Mouse (Mus musculus) kidney, postnatal 0 days (tissue): ENCODE measurements around the gene Msmb. TPM values are rescaled to one million over a fixed set of nuclear protein-coding genes. Genes with fewer than 3 reads are reported as not detected.

Experiments used
- ATAC-seq: fragments of 200-750 bp; cut with Nextera tagmentation; replicated peaks from 2 replicates; pipeline ENCODE4 v1.8.0; 2017; ENCODE audit warnings: low read depth, moderate number of reproducible peaks, moderate TSS enrichment, moderate library complexity; ENCODE audit not compliant: low FRiP score
- DNase-seq: peaks from one replicate; pipeline ENCODE4 v3.0.0-alpha.2; 2016; ENCODE audit warnings: low spot score
- H3K27ac ChIP-seq: fragments of 300-500 bp; sonication (generic); 2 replicates; pipeline ENCODE4 v1.5.1; 2014; ENCODE audit warnings: mild to moderate bottlenecking
- H3K27me3 ChIP-seq: fragments of 300-500 bp; sonication (generic); 2 replicates; pipeline ENCODE4 v1.6.1; 2014; ENCODE audit warnings: low read length, mixed read lengths; ENCODE audit not compliant: insufficient read depth
- H3K36me3 ChIP-seq: fragments of 300-500 bp; sonication (generic); 2 replicates; pipeline ENCODE4 v1.6.1; 2014; ENCODE audit warnings: low read length, mixed read lengths; ENCODE audit not compliant: insufficient read depth
- H3K4me1 ChIP-seq: fragments of 300-500 bp; sonication (generic); replicated peaks from 2 replicates; pipeline ENCODE4 v1.6.1; 2014; ENCODE audit warnings: antibody characterized with exemption, low read length, mixed read lengths; ENCODE audit not compliant: insufficient read depth
- H3K4me2 ChIP-seq: fragments of 300-500 bp; sonication (generic); 2 replicates; pipeline ENCODE4 v1.6.1; 2014; ENCODE audit warnings: mild to moderate bottlenecking, low read length, moderate library complexity, mixed read lengths
- H3K4me3 ChIP-seq: fragments of 300-500 bp; sonication (generic); replicated peaks from 2 replicates; pipeline ENCODE4 v1.5.1; 2014; ENCODE audit warnings: low read depth, low read length
- H3K9ac ChIP-seq: fragments of 300-500 bp; sonication (generic); 2 replicates; pipeline ENCODE4 v1.6.1; 2014; ENCODE audit warnings: low read depth, low read length
- H3K9me3 ChIP-seq: fragments of 300-500 bp; sonication (generic); replicated peaks from 2 replicates; pipeline ENCODE4 v1.6.1; 2016; ENCODE audit warnings: low read length, inconsistent platforms, mixed read lengths
- CTCF ChIP-seq: IDR thresholded peaks from 2 replicates; pipeline ENCODE4 v1.5.1; 2016; ENCODE audit warnings: antibody characterized with exemption, low read depth, mild to moderate bottlenecking, moderate library complexity
- WGBS: fragments of 180-500 bp; shearing (Covaris S2); extraction: QIAGEN DNeasy Blood & Tissue Kit; methylation state at CpG from one replicate; pipeline ENCODE4 v1.1.7; 2014; 5-methylcytosine and 5-hydroxymethylcytosine counted together
- polyA plus RNA-seq: library from polyadenylated mRNA; unstranded; fragments of >200 nt; fragmentation: Nextera tagmentation; extraction: Ambion mirVana; gene quantifications from 2 replicates; pipeline ENCODE4 v1.2.1, GENCODE M21; 2015

Gene Msmb
- polyA plus RNA-seq, 1 experiment from 2014 or later = not detected

DNA sequence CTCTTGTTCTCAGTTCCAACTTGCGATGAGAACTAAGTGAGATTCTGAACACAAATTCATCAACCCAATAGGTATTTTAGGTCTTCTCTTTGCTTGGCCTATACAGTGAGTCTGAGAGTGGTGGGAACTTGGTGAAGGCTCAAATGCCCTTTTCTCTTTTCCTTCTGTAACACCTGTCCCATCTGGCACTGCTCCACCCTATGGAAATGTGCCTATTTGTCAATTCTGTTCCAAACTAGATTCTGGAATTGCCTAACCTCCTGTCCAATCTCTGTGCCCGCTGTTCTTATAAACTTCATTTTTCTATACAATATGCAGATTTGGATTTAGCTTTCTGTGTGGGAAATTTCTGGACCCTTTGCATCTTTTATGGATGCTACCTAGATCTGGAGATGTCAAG is 11.3 kb downstream of the Msmb start:
- H3K27ac ChIP-seq = no peak overlapping the region
- DNase-seq = no peak
- no peak for ATAC-seq
- WGBS = 95% methylated on average over 2 of the region's 2 CpGs
- no peaks in the 10 kb centered on the region for H3K9me3 ChIP-seq
- no peak overlapping the region for H3K9ac ChIP-seq
- TF ChIP-seq CTCF = no peak
- H3K4me2 ChIP-seq = no peak overlapping the region
- no peaks in the 10 kb centered on the region for H3K27me3 ChIP-seq
- H3K4me3 ChIP-seq = no peak overlapping the region
- no peaks in the 10 kb centered on the region for H3K4me1 ChIP-seq
- H3K36me3 ChIP-seq = no peaks in the 10 kb centered on the region

DNA sequence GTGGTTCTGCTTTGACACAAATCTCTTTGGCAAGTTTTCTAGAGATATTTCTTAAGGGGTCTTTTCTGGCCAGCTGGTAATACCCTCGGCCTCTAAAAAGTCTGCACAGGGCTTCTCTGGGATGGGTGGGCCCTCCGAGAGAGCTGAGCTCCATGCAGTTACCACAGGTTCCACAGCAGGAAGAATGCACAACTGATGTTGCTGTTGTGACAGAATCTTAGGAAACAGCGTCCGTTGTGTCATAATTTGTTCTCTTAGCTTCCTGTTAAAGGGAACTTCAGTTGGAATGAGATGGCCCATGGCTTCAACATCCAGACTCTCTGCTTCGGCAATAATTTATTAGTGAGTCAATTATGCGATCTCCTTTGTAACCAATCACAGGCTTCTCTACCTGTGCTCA is 12.9 kb downstream of the Msmb start:
- TF ChIP-seq CTCF = no peak
- Histone ChIP-seq H3K4me3 (no peak overlapping the region), H3K36me3 (no peaks in the 10 kb centered on the region), H3K9me3 (no peaks in the 10 kb centered on the region), H3K4me1 (no peaks in the 10 kb centered on the region), H3K27me3 (no peaks in the 10 kb centered on the region), H3K9ac (no peak overlapping the region), H3K4me2 (no peak overlapping the region), H3K27ac (no peak overlapping the region)
- DNase-seq = no peak
- ATAC-seq = no peak
- WGBS = 86% methylated on average over 6 of the region's 6 CpGs

DNA sequence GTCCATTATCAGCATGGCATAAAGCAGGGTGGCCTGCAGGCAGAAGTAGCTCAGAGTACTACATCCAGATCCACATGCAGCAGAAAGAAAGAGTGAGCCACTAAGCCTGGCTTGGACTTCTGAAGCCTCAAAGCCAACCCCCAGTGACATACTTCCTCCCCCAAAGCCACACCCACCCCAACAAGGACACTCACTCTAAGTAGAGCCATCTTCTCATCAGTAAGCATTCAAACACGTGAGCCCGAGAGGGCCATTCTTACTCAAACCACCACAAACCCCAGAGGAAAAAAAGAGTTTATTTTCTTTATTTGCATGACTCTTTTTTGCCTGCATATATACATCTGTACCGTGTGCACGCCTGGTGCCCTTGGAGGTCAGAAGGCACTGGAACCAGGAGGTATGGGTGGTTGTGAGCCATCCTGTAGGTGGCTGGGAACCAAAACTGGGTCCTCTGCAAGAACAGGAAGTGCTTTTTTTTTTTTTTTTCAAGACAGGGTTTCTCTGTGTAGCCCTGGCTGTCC is 17.4 kb downstream of the Msmb start:
- Histone ChIP-seq H3K9me3 (no peaks in the 10 kb centered on the region), H3K36me3 (no peaks in the 10 kb centered on the region), H3K4me3 (peak overlapping the region; percentile 90), H3K27me3 (no peaks in the 10 kb centered on the region), H3K4me1 (0 out of 2 replicates have a peak, but pooled peaks cover 5% of the 10 kb centered on the region), H3K4me2 (peak overlapping the region; percentile 90), H3K9ac (peak overlapping the region; percentile 85; the same call in 1 of the 2 replicates), H3K27ac (peak overlapping the region; percentile 95)
- peak; percentile 19; the same call in 1 of the 2 replicates for ATAC-seq
- no peak for DNase-seq
- WGBS = 36% methylated on average over 4 of the region's 4 CpGs
- no peak for TF ChIP-seq CTCF

DNA sequence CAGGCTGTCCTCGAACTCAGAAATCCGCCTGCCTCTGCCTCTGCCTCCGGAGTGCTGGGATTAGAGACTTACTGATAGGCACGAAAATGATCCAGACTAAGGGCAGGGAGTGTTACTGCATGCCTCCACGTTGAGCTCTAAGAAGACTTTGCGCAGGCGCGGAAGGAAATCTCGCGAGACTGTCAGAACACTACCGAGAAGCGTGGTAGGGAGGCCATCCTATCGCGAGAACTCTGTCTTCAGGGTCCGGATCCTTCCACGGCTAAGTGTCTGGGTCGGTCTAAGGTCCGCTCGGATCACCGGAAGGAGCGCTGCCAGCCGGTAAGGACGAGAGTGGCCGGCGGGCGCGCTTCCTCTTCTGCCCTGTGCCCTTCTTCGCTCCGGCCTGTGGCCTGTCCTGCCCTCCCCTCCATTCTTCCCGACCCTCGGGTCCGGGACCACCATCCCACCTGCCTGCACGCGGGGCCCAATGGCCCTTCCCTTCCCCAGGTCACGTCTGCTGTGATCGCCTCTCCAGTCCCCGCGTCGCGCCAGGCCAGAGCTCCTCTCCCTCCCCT is 17.9 kb downstream of the Msmb start, which contains the start of gene Ncoa4:
Gene Ncoa4, plus strand, starts transcription at position 176 of the 557 bp plus-strand sequence.
- no peaks in the 10 kb centered on the region for H3K9me3 ChIP-seq
- DNase-seq (peak; percentile 99), ATAC-seq (peak; percentile 98)
- 0 out of 2 replicates have a peak, but pooled peaks cover 5% of the 10 kb centered on the region for H3K4me1 ChIP-seq
- peak within 1 kb of the TSS; percentile 85 for H3K9ac ChIP-seq
- TF ChIP-seq CTCF = no peak
- H3K4me2 ChIP-seq = peak within 1 kb of the TSS; percentile 90
- H3K27ac ChIP-seq = peak within 1 kb of the TSS; percentile 95
- H3K36me3 ChIP-seq = no peaks in the 10 kb centered on the region
- no peaks in the 10 kb centered on the region for H3K27me3 ChIP-seq
- under 1% methylated on average over 40 of the region's 40 CpGs for WGBS
- peak within 1 kb of the TSS; percentile 90 for H3K4me3 ChIP-seq

DNA sequence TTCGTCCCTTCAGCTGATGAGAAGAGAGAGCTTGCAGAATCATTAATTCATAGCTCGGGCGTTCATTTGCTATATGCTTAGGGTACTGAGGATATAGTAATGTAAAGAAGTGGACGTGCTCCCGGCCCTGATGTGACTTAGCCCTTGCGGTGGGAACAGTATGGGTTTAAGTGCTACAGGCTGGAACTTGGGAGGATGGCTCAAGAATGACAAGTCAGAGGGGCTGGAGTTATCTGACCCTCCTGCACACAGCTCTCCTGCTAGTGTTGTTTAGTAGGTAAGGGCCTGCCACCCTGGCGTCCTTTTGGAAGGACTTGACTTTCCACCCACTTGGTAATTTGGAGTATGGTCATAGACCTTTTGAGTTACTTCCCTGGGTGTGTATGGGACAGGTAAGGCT is 18.7 kb downstream of the Msmb start:
- Histone ChIP-seq H3K27ac (peak overlapping the region; percentile 95), H3K4me1 (0 out of 2 replicates have a peak, but pooled peaks cover 5% of the 10 kb centered on the region), H3K4me2 (peak overlapping the region; percentile 90), H3K9ac (peak overlapping the region; percentile 85), H3K27me3 (no peaks in the 10 kb centered on the region), H3K36me3 (no peaks in the 10 kb centered on the region), H3K9me3 (no peaks in the 10 kb centered on the region), H3K4me3 (peak overlapping the region; percentile 90)
- 24% methylated on average over 7 of the region's 7 CpGs for WGBS
- TF ChIP-seq CTCF = no peak
- ATAC-seq (no peak), DNase-seq (no peak)

DNA sequence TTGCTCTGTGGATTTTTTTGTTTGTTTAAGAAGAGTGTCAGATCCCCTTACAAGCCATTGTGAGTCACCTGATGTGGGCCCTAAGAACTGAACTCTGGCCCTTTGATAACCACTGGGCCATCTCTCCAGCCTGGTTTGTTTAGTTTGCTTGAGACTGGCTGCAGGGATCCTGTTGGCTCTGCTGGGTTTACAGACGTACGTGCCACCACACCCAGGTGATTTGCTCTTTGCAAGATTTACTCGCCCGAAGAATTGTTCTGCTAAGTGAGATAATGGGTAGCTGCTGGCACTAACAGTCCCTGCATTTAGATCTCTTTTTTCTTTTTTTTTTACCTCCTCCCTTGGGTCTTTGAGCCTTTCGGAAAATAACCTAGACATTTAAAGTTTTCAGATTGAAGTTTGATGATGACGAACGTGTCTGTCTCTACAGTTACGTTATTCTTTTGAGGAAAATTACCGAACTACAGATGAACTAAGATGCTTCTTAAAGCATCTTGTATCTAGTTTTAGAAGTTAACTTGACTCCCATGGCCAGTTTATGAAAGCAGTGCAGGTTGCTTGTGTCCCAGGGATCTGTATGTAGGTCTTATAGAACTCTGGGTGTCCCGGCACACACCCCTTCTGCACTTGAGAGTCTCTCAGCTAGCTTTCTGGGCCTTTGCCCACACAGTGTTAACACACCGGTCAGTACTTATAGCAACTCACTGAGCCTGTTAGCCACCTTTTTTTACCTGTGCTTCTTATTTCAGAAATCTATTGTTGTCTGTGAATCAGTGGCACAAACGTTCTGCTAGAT is 19.5 kb downstream of the Msmb start:
- Histone ChIP-seq H3K4me1 (0 out of 2 replicates have a peak, but pooled peaks cover 5% of the 10 kb centered on the region), H3K4me3 (peak overlapping the region; percentile 90; the same call in 1 of the 2 replicates), H3K4me2 (peak overlapping the region; percentile 90), H3K9me3 (no peaks in the 10 kb centered on the region), H3K27ac (no peak overlapping the region), H3K36me3 (no peaks in the 10 kb centered on the region), H3K9ac (0 out of 2 replicates have a peak overlapping the region, but pooled peaks have one; percentile 85), H3K27me3 (no peaks in the 10 kb centered on the region)
- DNase-seq = no peak
- WGBS = 80% methylated on average over 12 of the region's 12 CpGs
- TF ChIP-seq CTCF = no peak
- ATAC-seq = no peak
